Mouse (Mus musculus) neural tube, embryonic 13.5 days (tissue): Measurements from ENCODE around the gene Ska3. TPM values are rescaled to one million over a fixed set of nuclear protein-coding genes. Genes with fewer than 3 reads are reported as not detected.
"Not testable (repeated sequence)": the region's sequence is repeated elsewhere in the genome, so short reads cannot be mapped to it uniquely, and the experiment has no call there.

Experiments used
- ATAC-seq: fragments of 200-750 bp; cut with Nextera tagmentation; 2 replicates; pipeline ENCODE4 v1.8.0; 2017; ENCODE audit warnings: low read depth, mild to moderate bottlenecking, moderate TSS enrichment, moderate library complexity
- H3K27ac ChIP-seq: fragments of 300-500 bp; sonication (generic); replicated peaks from 2 replicates; pipeline ENCODE4 v1.5.1; 2015; ENCODE audit warnings: moderate library complexity, mild to moderate bottlenecking, inconsistent platforms
- H3K27me3 ChIP-seq: fragments of 300-500 bp; sonication (generic); 2 replicates; pipeline ENCODE4 v1.6.1; 2015; ENCODE audit warnings: mild to moderate bottlenecking, inconsistent platforms
- H3K36me3 ChIP-seq: fragments of 300-500 bp; sonication (generic); 2 replicates; pipeline ENCODE4 v1.6.1; 2015; ENCODE audit warnings: mild to moderate bottlenecking, inconsistent platforms
- H3K4me1 ChIP-seq: fragments of 300-500 bp; sonication (generic); replicated peaks from 2 replicates; pipeline ENCODE4 v1.6.1; 2015; ENCODE audit warnings: inconsistent platforms
- H3K4me2 ChIP-seq: fragments of 300-500 bp; sonication (generic); 2 replicates; pipeline ENCODE4 v1.6.1; 2015; ENCODE audit warnings: inconsistent platforms, mild to moderate bottlenecking, moderate library complexity
- H3K4me3 ChIP-seq: fragments of 300-500 bp; sonication (generic); 2 replicates; pipeline ENCODE4 v1.5.1; 2015; ENCODE audit warnings: mild to moderate bottlenecking, inconsistent platforms
- H3K9ac ChIP-seq: fragments of 300-500 bp; sonication (generic); 2 replicates; pipeline ENCODE4 v1.6.1; 2015; ENCODE audit warnings: moderate library complexity, mild to moderate bottlenecking, inconsistent platforms
- H3K9me3 ChIP-seq: fragments of 300-500 bp; sonication (generic); 2 replicates; pipeline ENCODE4 v1.6.1; 2016; ENCODE audit warnings: inconsistent platforms
- WGBS: fragments of 180-500 bp; shearing (Covaris S2); methylation state at CpG from one replicate; pipeline ENCODE4 v1.1.7; 2015; 5-methylcytosine and 5-hydroxymethylcytosine counted together
- polyA plus RNA-seq: library from polyadenylated mRNA; unstranded; fragments of >200 nt; fragmentation: Nextera tagmentation; extraction: Ambion mirVana; gene quantifications from 2 replicates; pipeline ENCODE4 v1.2.1, GENCODE M21; 2015

The Ska3 gene
- 7.7 and 10.1 TPM in 2 replicates for polyA plus RNA-seq

DNA sequence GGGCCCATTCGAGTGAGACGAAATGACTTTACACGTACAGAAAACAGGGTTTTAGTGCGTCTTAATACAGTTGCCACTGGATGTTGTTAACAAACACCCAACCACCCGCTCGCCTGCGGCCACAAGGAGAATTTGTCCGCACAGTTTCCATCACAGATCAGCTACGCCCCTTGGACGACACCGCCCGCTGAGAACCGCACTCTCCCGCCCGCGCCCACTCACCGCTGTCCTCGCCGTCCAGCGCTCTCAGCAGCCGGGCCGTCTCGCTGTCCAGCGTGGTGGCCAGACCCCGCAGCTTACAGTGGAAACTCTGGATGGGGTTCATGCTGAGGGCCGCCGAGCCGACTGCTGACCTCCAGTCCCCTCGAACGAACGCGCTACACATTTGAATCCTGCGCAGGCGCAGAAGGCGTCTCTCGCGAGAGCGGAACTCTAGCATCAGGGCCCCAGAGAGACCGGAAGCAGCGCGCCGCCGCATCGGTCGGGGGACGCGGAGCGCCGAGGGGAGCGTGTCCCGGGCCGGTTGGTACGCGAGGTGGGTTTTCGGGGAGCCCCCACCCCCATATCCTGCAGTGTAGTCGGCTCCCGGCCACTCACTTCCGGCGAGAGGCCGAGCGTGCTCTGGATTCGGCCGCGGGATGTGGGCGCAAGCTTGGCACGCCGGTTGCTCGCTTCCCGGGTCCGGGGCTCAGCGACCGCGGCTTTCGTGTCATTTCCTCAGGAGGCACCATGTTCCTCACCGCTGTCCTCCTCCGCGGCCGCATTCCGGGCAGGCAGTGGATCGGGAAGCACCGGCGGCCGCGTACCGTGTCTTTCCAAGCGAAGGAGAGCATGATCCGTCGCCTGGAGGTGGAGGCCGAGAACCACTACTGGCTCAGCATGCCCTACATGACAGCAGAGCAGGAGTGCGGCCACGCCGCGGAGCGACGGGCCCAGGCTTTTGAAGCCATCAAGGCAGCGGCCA is at the start of gene Ska3, which contains the start of gene Mrpl57:
Ska3 (minus strand) TSS at position 398 of the 964 bp plus-strand sequence.
Mrpl57 (plus strand) TSS at position 447 of the 964 bp plus-strand sequence.
- peak within 1 kb of the TSS; percentile 88 for H3K4me2 ChIP-seq
- H3K27me3 ChIP-seq = no peaks in the 10 kb centered on the region
- H3K27ac ChIP-seq = peak within 1 kb of the TSS; percentile 88
- peak; percentile 98 for ATAC-seq
- no peaks in the 10 kb centered on the region for H3K9me3 ChIP-seq
- peaks cover 21% of the 10 kb centered on the region for H3K4me1 ChIP-seq
- under 1% methylated on average over 96 of the region's 96 CpGs for WGBS
- 0 out of 2 replicates have a peak, but pooled peaks cover 4% of the 10 kb centered on the region for H3K36me3 ChIP-seq
- H3K9ac ChIP-seq = peak within 1 kb of the TSS; percentile 90
- peak within 1 kb of the TSS; percentile 75 for H3K4me3 ChIP-seq

DNA sequence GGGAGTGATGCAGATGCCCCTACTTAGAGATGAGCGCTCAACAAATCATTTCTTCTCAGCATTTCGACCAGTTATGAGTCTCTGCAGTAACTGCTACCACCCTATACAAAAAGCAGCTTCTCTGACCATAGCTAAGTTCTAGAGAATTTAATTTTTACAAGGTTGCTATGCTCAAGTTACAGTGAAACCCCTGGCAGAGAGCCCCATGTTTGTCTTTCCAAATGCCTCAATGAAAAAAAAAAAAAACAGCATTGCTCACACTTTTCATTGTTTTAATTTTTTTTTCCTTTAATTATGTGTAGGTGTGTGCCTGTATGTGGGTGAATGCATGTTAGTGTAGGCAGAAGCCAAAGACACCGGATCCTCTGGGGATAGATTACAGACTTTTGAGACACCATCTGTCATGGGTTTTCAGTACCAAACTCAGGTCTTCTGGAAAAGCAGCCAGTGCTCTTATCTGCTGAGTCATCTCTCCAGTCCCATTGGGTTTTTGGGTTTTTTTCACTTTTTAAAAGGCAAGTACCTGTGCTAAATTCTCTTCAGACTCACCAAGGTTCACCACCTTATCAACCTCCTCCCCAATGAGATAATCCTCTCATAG is 40.8 kb upstream of the Ska3 start:
- WGBS = 94% methylated on average over 3 of the region's 3 CpGs
- ATAC-seq = no peak

DNA sequence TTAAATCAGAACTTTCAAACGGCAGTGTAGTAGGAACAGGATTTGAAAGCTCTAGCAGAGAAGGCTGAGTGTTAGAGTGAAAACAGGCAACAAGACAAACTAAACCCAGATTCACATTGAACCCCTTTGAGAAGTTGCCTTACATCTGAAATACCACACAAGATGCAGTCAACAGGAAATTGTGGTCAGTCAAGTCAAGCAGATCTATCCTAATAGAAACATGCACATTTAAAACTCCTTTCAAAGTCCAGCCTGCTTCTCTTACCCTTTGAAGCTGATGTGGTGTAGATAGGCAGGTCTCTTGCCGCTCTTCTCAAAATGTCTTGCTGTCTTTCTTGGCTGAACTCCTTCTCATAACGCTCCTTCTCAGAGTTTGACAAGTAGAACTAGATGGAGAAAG is 39.3 kb upstream of the Ska3 start:
- Histone ChIP-seq H3K4me3 (no peak overlapping the region), H3K9ac (no peak overlapping the region), H3K9me3 (no peaks in the 10 kb centered on the region), H3K4me2 (no peak overlapping the region), H3K27me3 (no peaks in the 10 kb centered on the region), H3K36me3 (peaks cover 70% of the 10 kb centered on the region), H3K4me1 (no peaks in the 10 kb centered on the region), H3K27ac (no peak overlapping the region)
- ATAC-seq = no peak
- 97% methylated on average over 3 of the region's 3 CpGs for WGBS

More for the DNA sequence above, 40.8 kb upstream of the Ska3 start:
- Histone ChIP-seq H3K27ac (no peak overlapping the region), H3K4me3 (no peak overlapping the region), H3K4me2 (no peak overlapping the region), H3K9me3 (no peaks in the 10 kb centered on the region), H3K9ac (no peak overlapping the region), H3K36me3 (peaks cover 61% of the 10 kb centered on the region), H3K27me3 (no peaks in the 10 kb centered on the region), H3K4me1 (no peaks in the 10 kb centered on the region)

DNA sequence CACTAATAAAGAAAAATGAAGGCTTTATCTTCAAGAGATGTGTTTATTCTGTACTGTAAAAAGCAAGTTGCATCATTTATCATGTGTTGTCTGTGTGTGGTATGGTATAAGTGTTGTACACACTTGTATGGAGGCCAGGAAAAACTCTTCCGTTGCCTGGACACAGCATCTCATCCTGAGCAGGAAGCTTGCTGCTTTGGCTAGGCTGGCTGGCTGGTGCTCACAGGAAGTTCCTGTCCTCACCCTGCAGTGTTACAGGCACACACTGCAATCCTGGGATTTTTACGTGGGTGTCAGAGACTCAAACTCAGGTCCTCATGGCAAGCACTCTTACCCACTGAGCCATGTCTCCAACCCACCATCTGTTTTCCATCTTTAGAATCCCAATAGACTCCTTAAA is 37.1 kb upstream of the Ska3 start:
- no peak for ATAC-seq
- no peak overlapping the region for H3K4me3 ChIP-seq
- no peak overlapping the region for H3K9ac ChIP-seq
- no peaks in the 10 kb centered on the region for H3K9me3 ChIP-seq
- no peak overlapping the region for H3K27ac ChIP-seq
- 88% methylated on average over 2 of the region's 2 CpGs for WGBS
- no peaks in the 10 kb centered on the region for H3K4me1 ChIP-seq
- H3K27me3 ChIP-seq = no peaks in the 10 kb centered on the region
- H3K36me3 ChIP-seq = peaks cover 66% of the 10 kb centered on the region
- H3K4me2 ChIP-seq = no peak overlapping the region

DNA sequence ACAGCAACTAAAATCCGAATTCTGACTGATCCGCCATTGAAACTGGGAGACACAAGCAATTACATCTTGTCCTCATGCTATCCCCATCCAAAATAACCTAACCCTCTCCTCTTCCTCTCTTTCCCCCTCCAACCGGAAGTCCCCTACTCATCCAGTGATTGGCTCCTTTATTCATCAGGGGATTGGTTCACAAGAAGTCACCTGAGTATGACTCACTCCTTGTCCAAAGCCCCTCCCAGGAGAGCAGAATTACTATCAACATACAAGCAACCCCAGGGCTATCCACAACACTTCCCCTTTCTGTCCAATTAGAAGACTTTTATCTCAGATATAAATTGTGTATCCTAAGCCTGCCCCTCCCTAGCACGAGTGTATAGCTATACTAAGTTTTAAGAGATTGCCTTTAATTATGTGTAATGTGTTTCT is 36.0 kb upstream of the Ska3 start:
- WGBS = 89% methylated on average over 4 of the region's 4 CpGs
- Histone ChIP-seq H3K4me2 (no peak overlapping the region), H3K27me3 (no peaks in the 10 kb centered on the region), H3K9ac (no peak overlapping the region), H3K36me3 (peaks cover 66% of the 10 kb centered on the region), H3K9me3 (no peaks in the 10 kb centered on the region), H3K27ac (no peak overlapping the region), H3K4me3 (no peak overlapping the region), H3K4me1 (no peaks in the 10 kb centered on the region)
- ATAC-seq = no peak

DNA sequence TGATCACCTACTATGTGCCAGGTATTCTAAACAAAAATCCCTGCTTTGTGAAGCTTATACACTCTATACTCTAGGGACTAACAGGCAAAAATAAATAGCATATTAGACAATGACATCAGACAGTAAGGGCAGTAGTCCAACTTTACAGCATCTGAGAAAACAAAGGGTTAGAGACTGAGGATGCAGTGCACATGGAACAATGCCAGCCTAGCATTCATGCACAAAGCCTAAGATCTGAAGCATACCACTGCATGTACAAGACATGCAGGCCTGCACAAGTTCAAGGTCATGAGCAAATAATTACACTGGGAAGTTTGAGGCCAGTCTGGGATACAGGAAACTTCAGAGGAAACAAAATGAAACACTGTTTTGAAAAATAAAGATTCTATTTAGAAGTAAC is 33.5 kb upstream of the Ska3 start:
- Histone ChIP-seq H3K4me3 (no peak overlapping the region), H3K4me1 (no peaks in the 10 kb centered on the region), H3K36me3 (peaks cover 60% of the 10 kb centered on the region), H3K27me3 (no peaks in the 10 kb centered on the region), H3K27ac (no peak overlapping the region; the same call in 1 of the 2 replicates), H3K9me3 (no peaks in the 10 kb centered on the region), H3K9ac (no peak overlapping the region), H3K4me2 (no peak overlapping the region)
- no peak for ATAC-seq

DNA sequence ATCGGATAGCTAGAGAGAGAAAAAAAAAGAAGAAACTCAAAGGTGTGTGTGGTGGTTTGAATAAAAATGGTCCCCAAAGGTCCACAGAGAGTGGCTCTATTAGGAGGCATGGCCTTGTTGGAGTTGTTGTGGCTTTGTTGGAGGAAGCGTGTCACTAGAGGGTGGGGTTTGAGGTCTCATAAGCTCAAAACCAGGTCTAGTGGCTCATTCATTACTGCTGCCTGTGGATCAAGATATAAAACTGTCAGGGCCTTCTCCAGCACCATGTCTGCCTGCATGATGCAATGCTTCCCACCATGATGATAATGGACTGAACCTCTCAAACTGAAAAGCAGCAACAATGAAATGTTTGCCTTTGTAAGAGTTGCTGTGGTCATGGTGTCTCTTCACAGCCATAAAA is 32.6 kb upstream of the Ska3 start:
- Histone ChIP-seq H3K27ac (no peak overlapping the region), H3K27me3 (no peaks in the 10 kb centered on the region), H3K4me2 (no peak overlapping the region), H3K36me3 (peaks cover 60% of the 10 kb centered on the region), H3K9ac (no peak overlapping the region), H3K4me3 (no peak overlapping the region), H3K9me3 (no peaks in the 10 kb centered on the region), H3K4me1 (no peaks in the 10 kb centered on the region)
- ATAC-seq = no peak
- WGBS = 94% methylated on average over 2 of the region's 2 CpGs

DNA sequence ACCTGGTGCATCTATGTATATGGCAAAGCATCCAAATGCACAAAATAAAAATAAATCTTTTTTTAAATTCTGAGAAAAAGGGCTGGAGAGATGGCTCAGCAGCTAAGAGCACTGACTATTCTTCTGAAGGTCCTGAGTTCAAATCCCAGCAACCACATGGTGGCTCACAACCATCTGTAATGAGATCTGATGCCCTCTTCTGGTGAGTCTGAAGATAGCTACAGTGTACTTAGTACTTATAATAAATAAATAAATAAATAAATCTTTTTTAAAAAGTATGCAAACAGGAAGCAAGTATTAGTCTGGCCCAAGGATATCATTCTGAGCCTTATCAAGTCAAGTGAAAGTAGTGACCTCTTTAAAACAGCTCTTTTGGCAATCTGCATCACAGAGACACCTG is 30.1 kb upstream of the Ska3 start:
- not testable (repeated sequence) for H3K9ac ChIP-seq, H3K27me3 ChIP-seq, H3K27ac ChIP-seq, H3K4me3 ChIP-seq, H3K4me1 ChIP-seq, H3K4me2 ChIP-seq, ATAC-seq, H3K9me3 ChIP-seq
- peaks cover 56% of the 10 kb centered on the region for H3K36me3 ChIP-seq

DNA sequence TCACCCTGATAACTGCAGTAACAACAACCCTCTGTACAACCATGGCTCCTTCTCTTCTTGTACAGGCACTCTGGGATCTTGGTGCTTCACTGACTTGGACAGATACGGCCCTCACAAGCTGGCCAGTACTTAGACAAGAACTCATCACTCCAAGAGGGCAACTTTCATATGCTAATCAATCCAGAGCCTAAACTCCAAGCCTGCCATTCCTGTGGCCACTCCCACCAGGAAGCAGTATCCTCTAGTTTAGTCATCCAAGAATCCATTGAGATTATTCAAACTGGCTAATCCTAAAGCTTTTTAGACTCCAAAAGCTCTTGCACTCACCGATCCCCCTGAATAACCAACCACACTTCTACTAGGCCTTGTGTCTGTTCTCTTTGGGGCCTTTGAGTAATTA is 27.0 kb upstream of the Ska3 start:
- H3K27me3 ChIP-seq = no peaks in the 10 kb centered on the region
- 81% methylated on average over 2 of the region's 2 CpGs for WGBS
- ATAC-seq = no peak
- H3K4me3 ChIP-seq = no peak overlapping the region
- H3K4me2 ChIP-seq = no peak overlapping the region
- H3K36me3 ChIP-seq = peaks cover 64% of the 10 kb centered on the region
- no peak overlapping the region for H3K9ac ChIP-seq
- no peaks in the 10 kb centered on the region for H3K9me3 ChIP-seq
- H3K4me1 ChIP-seq = no peaks in the 10 kb centered on the region
- H3K27ac ChIP-seq = no peak overlapping the region

DNA sequence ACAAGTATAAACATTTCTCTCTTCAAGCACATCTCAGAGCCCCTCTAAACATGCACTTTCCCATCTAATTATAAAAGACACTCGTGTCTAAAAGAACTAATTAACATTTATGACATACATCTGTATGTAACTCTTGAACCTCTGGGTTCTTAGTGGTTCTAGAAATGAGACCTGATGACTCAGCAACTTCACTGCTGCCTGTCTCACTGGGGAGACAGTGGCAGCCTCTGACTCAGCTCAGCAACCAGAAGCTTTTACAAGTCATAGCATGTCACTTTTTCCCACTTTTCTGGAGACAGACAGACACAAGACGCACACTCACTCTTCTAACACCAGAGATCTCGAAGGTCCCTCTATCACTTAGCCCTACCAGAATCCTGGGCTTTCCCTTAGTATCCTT is 24.3 kb upstream of the Ska3 start:
- H3K27me3 ChIP-seq = no peaks in the 10 kb centered on the region
- no peak overlapping the region for H3K4me2 ChIP-seq
- H3K4me3 ChIP-seq = no peak overlapping the region
- peaks cover 64% of the 10 kb centered on the region for H3K36me3 ChIP-seq
- no peaks in the 10 kb centered on the region for H3K4me1 ChIP-seq
- no peak overlapping the region for H3K27ac ChIP-seq
- H3K9ac ChIP-seq = no peak overlapping the region
- WGBS = 88% methylated on average over 3 of the region's 3 CpGs
- no peaks in the 10 kb centered on the region for H3K9me3 ChIP-seq
- ATAC-seq = no peak

DNA sequence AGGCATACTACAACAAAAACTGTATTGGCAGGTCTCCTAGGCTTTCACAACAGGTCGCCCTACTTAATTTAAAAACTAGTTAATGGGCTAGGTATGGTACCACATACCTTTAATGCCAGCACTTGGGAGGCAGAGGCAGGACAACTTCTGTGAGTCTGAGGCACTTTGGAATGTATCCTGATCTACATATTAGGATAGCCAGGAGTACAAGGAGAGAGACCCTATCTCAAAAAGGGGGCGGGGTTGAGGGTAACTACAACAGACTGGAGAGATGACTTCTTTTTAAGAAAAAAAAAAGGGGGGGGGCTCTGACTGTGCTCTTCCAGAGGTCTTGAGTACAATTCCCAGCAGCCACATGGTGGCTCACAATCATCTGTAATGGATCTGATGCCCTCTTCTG is 22.7 kb upstream of the Ska3 start:
- Histone ChIP-seq H3K4me1 (no peaks in the 10 kb centered on the region), H3K4me2 (no peak overlapping the region), H3K9me3 (no peaks in the 10 kb centered on the region), H3K27me3 (no peaks in the 10 kb centered on the region), H3K4me3 (no peak overlapping the region), H3K9ac (no peak overlapping the region), H3K36me3 (peaks cover 72% of the 10 kb centered on the region), H3K27ac (no peak overlapping the region)
- WGBS = 95% methylated on average over 2 of the region's 2 CpGs
- no peak for ATAC-seq

DNA sequence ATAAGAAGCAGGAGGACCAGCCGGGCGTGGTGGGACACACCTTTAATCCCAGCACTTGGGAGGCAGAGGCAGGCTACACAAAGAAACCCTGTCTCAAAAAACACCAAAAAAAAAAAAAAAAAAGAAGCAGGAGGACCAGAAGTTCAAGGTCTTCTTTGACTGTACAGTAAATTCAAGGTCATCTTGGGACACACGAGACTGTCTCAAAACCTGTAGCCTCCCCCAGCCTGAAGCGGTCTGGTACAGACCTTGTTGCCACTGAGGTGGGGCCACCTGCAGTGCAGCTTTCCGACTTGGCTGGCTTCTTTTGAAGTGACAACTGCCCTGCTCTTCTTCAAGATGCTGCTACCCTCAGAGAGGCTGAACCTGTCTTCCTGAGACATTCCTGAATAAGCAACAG is 22.1 kb upstream of the Ska3 start:
- H3K9ac ChIP-seq, H3K4me1 ChIP-seq, H3K27me3 ChIP-seq, H3K4me2 ChIP-seq, H3K4me3 ChIP-seq, ATAC-seq, H3K9me3 ChIP-seq, H3K27ac ChIP-seq: not testable (repeated sequence)
- WGBS = 82% methylated on average over 5 of the region's 5 CpGs
- H3K36me3 ChIP-seq = peaks cover 73% of the 10 kb centered on the region
